Mouse (Mus musculus) R1 (cell line): ENCODE measurements around the gene Tbc1d10c.

ENCODE experiments used
- DNase-seq: peaks from one replicate; pipeline ENCODE4 v3.0.0-alpha.2; 2018; ENCODE audit warnings: low read depth, low spot score

Gene Tbc1d10c

GRCm38 (mm10) chr19:4216041-4216685, 25.1 kb upstream of the Tbc1d10c start:
- DNase-seq = no peak

GRCm38 (mm10) chr19:4215451-4215840, 24.4 kb upstream of the Tbc1d10c start:
- DNase-seq = no peak

GRCm38 (mm10) chr19:4214771-4215450, 23.8 kb upstream of the Tbc1d10c start:
- no peak for DNase-seq

GRCm38 (mm10) chr19:4214071-4214770, 23.1 kb upstream of the Tbc1d10c start, which contains the start of the genes Clcf1 and AC109138.7:
Gene Clcf1 (plus strand): TSS chr19:4214238.
Gene AC109138.7 (plus strand): TSS chr19:4214357.
- peak; percentile 39 for DNase-seq

- DNase-seq = no peak
Measured at GRCm38 (mm10) chr19:4213524-4213974, 22.5 kb upstream of the Tbc1d10c start.

- DNase-seq = no peak
Measured at GRCm38 (mm10) chr19:4211891-4212588, 21.0 kb upstream of the Tbc1d10c start.

- no peak for DNase-seq
Measured at GRCm38 (mm10) chr19:4208563-4208962, 17.5 kb upstream of the Tbc1d10c start.

GRCm38 (mm10) chr19:4206971-4207370, 15.9 kb upstream of the Tbc1d10c start:
- peak; percentile 72 for DNase-seq

- DNase-seq = no peak
Measured at GRCm38 (mm10) chr19:4204889-4205288, 13.8 kb upstream of the Tbc1d10c start.

- no peak for DNase-seq
Measured at GRCm38 (mm10) chr19:4203604-4204326, 12.7 kb upstream of the Tbc1d10c start.

GRCm38 (mm10) chr19:4203148-4203547, 12.1 kb upstream of the Tbc1d10c start:
- DNase-seq = no peak

- DNase-seq = no peak
Measured at GRCm38 (mm10) chr19:4202149-4202548, 11.1 kb upstream of the Tbc1d10c start.

GRCm38 (mm10) chr19:4201291-4201909, 10.3 kb upstream of the Tbc1d10c start, which contains the start of gene Rad9a:
Gene Rad9a (minus strand): TSS chr19:4201662.
- peak; percentile 99 for DNase-seq

GRCm38 (mm10) chr19:4197180-4197579, 6.1 kb upstream of the Tbc1d10c start:
- no peak for DNase-seq

- no peak for DNase-seq
Measured at GRCm38 (mm10) chr19:4196548-4196947, 5.5 kb upstream of the Tbc1d10c start.

GRCm38 (mm10) chr19:4196048-4196447, 5.0 kb upstream of the Tbc1d10c start:
- DNase-seq = no peak

- DNase-seq = no peak
Measured at GRCm38 (mm10) chr19:4194776-4195650, 3.9 kb upstream of the Tbc1d10c start.

- no peak for DNase-seq
Measured at GRCm38 (mm10) chr19:4194021-4194724, 3.1 kb upstream of the Tbc1d10c start.

- DNase-seq = no peak
Measured at GRCm38 (mm10) chr19:4193129-4193528, 2.0 kb upstream of the Tbc1d10c start.
